Mouse (Mus musculus) stomach, embryonic 14.5 days (tissue): ENCODE data around the gene Ciita. TPM values are rescaled to one million over a fixed set of nuclear protein-coding genes. Genes with fewer than 3 reads are reported as not detected.

Source experiments
- ATAC-seq: fragments of 200-750 bp; cut with Nextera tagmentation; 2 replicates; pipeline ENCODE4 v1.8.0; 2017; ENCODE audit warnings: low read depth, moderate TSS enrichment; ENCODE audit not compliant: insufficient number of reproducible peaks, insufficient read depth, low FRiP score
- H3K27ac ChIP-seq: fragments of 300-500 bp; sonication (generic); 2 replicates; pipeline ENCODE4 v1.5.1; 2014; ENCODE audit warnings: mild to moderate bottlenecking, low read length, moderate library complexity, mixed read lengths
- H3K27me3 ChIP-seq: fragments of 300-500 bp; sonication (generic); 2 replicates; pipeline ENCODE4 v1.6.1; 2014; ENCODE audit warnings: low read length, control low read depth, mixed read lengths; ENCODE audit not compliant: control insufficient read depth, insufficient read depth
- H3K36me3 ChIP-seq: fragments of 300-500 bp; sonication (generic); 2 replicates; pipeline ENCODE4 v1.6.1; 2014; ENCODE audit warnings: mild to moderate bottlenecking, control low read depth, low read length, moderate library complexity, mixed read lengths; ENCODE audit not compliant: control insufficient read depth, insufficient read depth
- H3K4me1 ChIP-seq: fragments of 300-500 bp; sonication (generic); 2 replicates; pipeline ENCODE4 v1.6.1; 2014; ENCODE audit warnings: low read length, control low read depth, mixed read lengths; ENCODE audit not compliant: control insufficient read depth, insufficient read depth
- H3K4me2 ChIP-seq: fragments of 300-500 bp; sonication (generic); replicated peaks from 2 replicates; pipeline ENCODE4 v1.6.1; 2014; ENCODE audit warnings: low read depth, low read length, control low read depth
- H3K4me3 ChIP-seq: fragments of 300-500 bp; sonication (generic); 2 replicates; pipeline ENCODE4 v1.5.1; 2014; ENCODE audit warnings: low read depth, low read length, control low read depth
- H3K9ac ChIP-seq: fragments of 300-500 bp; sonication (generic); replicated peaks from 2 replicates; pipeline ENCODE4 v1.6.1; 2014; ENCODE audit warnings: low read depth, mild to moderate bottlenecking, control low read depth, low read length, moderate library complexity, mixed read lengths
- H3K9me3 ChIP-seq: fragments of 300-500 bp; sonication (generic); 2 replicates; pipeline ENCODE4 v1.6.1; 2016; ENCODE audit warnings: low read depth, low read length, control low read depth; ENCODE audit not compliant: control insufficient read depth
- WGBS: fragments of 180-500 bp; shearing (Covaris S2); extraction: QIAGEN DNeasy Blood & Tissue Kit; methylation state at CpG from one replicate; pipeline ENCODE4 v1.1.7; 2014; 5-methylcytosine and 5-hydroxymethylcytosine counted together
- polyA plus RNA-seq: library from polyadenylated mRNA; unstranded; fragments of >200 nt; fragmentation: Nextera tagmentation; extraction: Ambion mirVana; gene quantifications from 2 replicates; pipeline ENCODE4 v1.2.1, GENCODE M21; 2014

The Ciita gene
- polyA plus RNA-seq, 1 experiment from 2014 or later = 0.42 TPM

- WGBS = 8% methylated on average over 7 of the region's 7 CpGs
- peak overlapping the region; percentile 72 for H3K4me3 ChIP-seq
- H3K9me3 ChIP-seq = no peaks in the 10 kb centered on the region
- no peaks in the 10 kb centered on the region for H3K36me3 ChIP-seq
- no peak for ATAC-seq
- no peak overlapping the region for H3K27ac ChIP-seq
- peaks cover 28% of the 10 kb centered on the region for H3K4me1 ChIP-seq
- H3K27me3 ChIP-seq = no peaks in the 10 kb centered on the region
- H3K4me2 ChIP-seq = peak overlapping the region; percentile 98
- peak overlapping the region; percentile 89; the same call in 1 of the 2 replicates for H3K9ac ChIP-seq
Observed at GRCm38 (mm10) chr16:10541598-10541930, 61.7 kb downstream of the Ciita start.

GRCm38 (mm10) chr16:10542266-10542665 is 62.4 kb downstream of the Ciita start:
- Histone ChIP-seq H3K36me3 (no peaks in the 10 kb centered on the region), H3K27me3 (no peaks in the 10 kb centered on the region), H3K9me3 (no peaks in the 10 kb centered on the region), H3K4me1 (peaks cover 29% of the 10 kb centered on the region), H3K4me2 (peak overlapping the region; percentile 98), H3K4me3 (peak overlapping the region; percentile 72), H3K27ac (peak overlapping the region; percentile 83), H3K9ac (peak overlapping the region; percentile 89)
- no peak for ATAC-seq
- 2% methylated on average over 22 of the region's 22 CpGs for WGBS

- under 1% methylated on average over 55 of the region's 61 CpGs for WGBS
- no peaks in the 10 kb centered on the region for H3K36me3 ChIP-seq
- peaks cover 29% of the 10 kb centered on the region for H3K4me1 ChIP-seq
- H3K27ac ChIP-seq = peak within 1 kb of the TSS; percentile 83
- peak within 1 kb of the TSS; percentile 98 for H3K4me2 ChIP-seq
- no peaks in the 10 kb centered on the region for H3K9me3 ChIP-seq
- H3K4me3 ChIP-seq = peak within 1 kb of the TSS; percentile 72
- H3K27me3 ChIP-seq = no peaks in the 10 kb centered on the region
- H3K9ac ChIP-seq = peak within 1 kb of the TSS; percentile 89
- ATAC-seq = peak; percentile 96
Observed at GRCm38 (mm10) chr16:10542698-10543365, 63.0 kb downstream of the Ciita start, which contains the start of gene Dexi. Gene Dexi (minus strand): TSS chr16:10543054.

GRCm38 (mm10) chr16:10544995-10545622 is 65.2 kb downstream of the Ciita start, which contains the start of gene Clec16a:
Gene Clec16a (plus strand): TSS chr16:10545339.
- H3K27ac ChIP-seq = peak within 1 kb of the TSS; percentile 33; the same call in 1 of the 2 replicates
- H3K9me3 ChIP-seq = no peaks in the 10 kb centered on the region
- peaks cover 22% of the 10 kb centered on the region for H3K4me1 ChIP-seq
- H3K4me3 ChIP-seq = peak within 1 kb of the TSS; percentile 95
- peak within 1 kb of the TSS; percentile 76 for H3K4me2 ChIP-seq
- H3K36me3 ChIP-seq = no peaks in the 10 kb centered on the region
- WGBS = under 1% methylated on average over 58 of the region's 58 CpGs
- no peaks in the 10 kb centered on the region for H3K27me3 ChIP-seq
- peak within 1 kb of the TSS; percentile 59 for H3K9ac ChIP-seq
- ATAC-seq = peak; percentile 84

- Histone ChIP-seq H3K9ac (no peak overlapping the region), H3K4me2 (no peak overlapping the region), H3K36me3 (no peaks in the 10 kb centered on the region), H3K9me3 (no peaks in the 10 kb centered on the region), H3K4me3 (no peak overlapping the region), H3K27me3 (no peaks in the 10 kb centered on the region), H3K27ac (no peak overlapping the region), H3K4me1 (peaks cover 9% of the 10 kb centered on the region)
- 62% methylated on average over 3 of the region's 3 CpGs for WGBS
- no peak for ATAC-seq
Observed at GRCm38 (mm10) chr16:10546865-10547264, 67.0 kb downstream of the Ciita start.

GRCm38 (mm10) chr16:10548938-10549337 is 69.1 kb downstream of the Ciita start:
- ATAC-seq = no peak
- Histone ChIP-seq H3K4me3 (no peak overlapping the region), H3K27ac (no peak overlapping the region), H3K9me3 (no peaks in the 10 kb centered on the region), H3K4me1 (peaks cover 9% of the 10 kb centered on the region), H3K27me3 (no peaks in the 10 kb centered on the region), H3K36me3 (no peaks in the 10 kb centered on the region), H3K9ac (no peak overlapping the region), H3K4me2 (no peak overlapping the region)
- WGBS = 66% methylated on average over 3 of the region's 3 CpGs

GRCm38 (mm10) chr16:10549600-10549999 is 69.7 kb downstream of the Ciita start:
- no peak overlapping the region for H3K4me2 ChIP-seq
- H3K27me3 ChIP-seq = no peaks in the 10 kb centered on the region
- H3K9me3 ChIP-seq = no peaks in the 10 kb centered on the region
- 77% methylated on average over 2 of the region's 2 CpGs for WGBS
- no peak overlapping the region for H3K9ac ChIP-seq
- ATAC-seq = no peak
- no peaks in the 10 kb centered on the region for H3K36me3 ChIP-seq
- H3K4me1 ChIP-seq = peaks cover 9% of the 10 kb centered on the region
- H3K27ac ChIP-seq = no peak overlapping the region
- H3K4me3 ChIP-seq = no peak overlapping the region

- Histone ChIP-seq H3K4me2 (no peak overlapping the region), H3K9me3 (no peaks in the 10 kb centered on the region), H3K36me3 (no peaks in the 10 kb centered on the region), H3K4me3 (no peak overlapping the region), H3K9ac (no peak overlapping the region), H3K27ac (no peak overlapping the region), H3K4me1 (0 out of 2 replicates have a peak, but pooled peaks cover under 1% of the 10 kb centered on the region), H3K27me3 (no peaks in the 10 kb centered on the region)
- ATAC-seq = no peak
- 77% methylated on average over 4 of the region's 4 CpGs for WGBS
Observed at GRCm38 (mm10) chr16:10551592-10551991, 71.7 kb downstream of the Ciita start.
